Mouse (Mus musculus): Measurements from ENCODE around the gene Smim17.

DNA sequence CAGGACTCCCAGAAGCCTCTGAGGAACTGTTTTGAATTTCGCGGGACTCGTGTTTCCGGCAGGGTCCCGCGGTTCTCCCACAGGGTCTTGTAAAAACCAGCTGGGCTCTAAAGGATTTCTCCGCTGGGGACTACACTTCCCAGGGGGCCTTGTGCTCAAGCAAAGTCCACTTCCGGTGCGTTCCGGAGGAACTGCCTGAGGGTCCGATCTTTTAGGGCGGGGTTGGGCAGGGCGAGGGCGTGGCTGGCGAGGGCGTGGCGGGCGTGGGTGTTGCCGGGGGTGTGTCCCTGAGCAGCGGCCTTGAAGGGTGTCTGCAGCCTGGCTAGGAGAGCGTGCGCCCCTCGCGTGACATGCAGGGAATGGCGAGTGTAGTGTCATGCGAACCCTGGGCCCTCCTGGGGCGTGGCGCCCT lies 15.5 kb upstream of the Smim17 start, which contains the start of gene Zfp28:
- TF ChIP-seq CTCF (IDR thresholded peaks at IDR 0.05; ENCODE audit: low read depth, low read length) (no peak), GATA1 (IDR thresholded peaks at IDR 0.05; ENCODE audit: borderline replicate concordance, low read length) (no peak)
